Mouse (Mus musculus): ENCODE results near the gene Slc2a9.
A peak's percentile ranks its signal among the peaks of the same experiment; 100 is the strongest.

The Slc2a9 gene

GRCm38 (mm10) chr5:38372369-38372768 lies 130.6 kb downstream of the Slc2a9 start:
- DNase-seq (ENCODE audit: low spot score in 2 of 2): no peak

GRCm38 (mm10) chr5:38371308-38371707 lies 131.6 kb downstream of the Slc2a9 start:
- no peak for DNase-seq (ENCODE audit: low spot score in 2 of 2)

GRCm38 (mm10) chr5:38366650-38367470 lies 136.1 kb downstream of the Slc2a9 start:
- no peak for DNase-seq (ENCODE audit: low spot score in 2 of 2)

- no peak for DNase-seq (ENCODE audit: low spot score in 2 of 2)
These were observed 137.4 kb downstream of the Slc2a9 start for GRCm38 (mm10) chr5:38365521-38365920.

GRCm38 (mm10) chr5:38364396-38364795 lies 138.5 kb downstream of the Slc2a9 start:
- DNase-seq (ENCODE audit: low spot score in 2 of 2): peak in 1 of 2 experiments; percentile 32

- no peak for DNase-seq (ENCODE audit: low spot score in 2 of 2)
These were observed 143.2 kb downstream of the Slc2a9 start for GRCm38 (mm10) chr5:38359716-38360115.

GRCm38 (mm10) chr5:38356927-38357326 lies 146.0 kb downstream of the Slc2a9 start:
- DNase-seq (ENCODE audit: low spot score in 2 of 2): no peak

GRCm38 (mm10) chr5:38350351-38350929 lies 152.5 kb downstream of the Slc2a9 start:
- no peak for DNase-seq (ENCODE audit: low spot score in 2 of 2)

GRCm38 (mm10) chr5:38346646-38347432 lies 156.1 kb downstream of the Slc2a9 start:
- DNase-seq (ENCODE audit: low spot score in 2 of 2): no peak

GRCm38 (mm10) chr5:38343101-38343500 lies 159.8 kb downstream of the Slc2a9 start:
- no peak for DNase-seq (ENCODE audit: low spot score in 2 of 2)

GRCm38 (mm10) chr5:38334582-38334981 lies 168.4 kb downstream of the Slc2a9 start:
- DNase-seq (ENCODE audit: low spot score in 2 of 2): no peak

- no peak for DNase-seq (ENCODE audit: low spot score in 2 of 2)
These were observed 169.6 kb downstream of the Slc2a9 start for GRCm38 (mm10) chr5:38333381-38333780.

- no peak for DNase-seq (ENCODE audit: low spot score in 2 of 2)
These were observed 183.8 kb downstream of the Slc2a9 start, which contains the start of gene Drd5 for GRCm38 (mm10) chr5:38318966-38319786. TSS of gene Drd5 (plus strand) at chr5:38319367.

- DNase-seq (ENCODE audit: low spot score in 2 of 2): no peak
These were observed 193.1 kb downstream of the Slc2a9 start for GRCm38 (mm10) chr5:38309795-38310194.

GRCm38 (mm10) chr5:38308873-38309272 lies 194.1 kb downstream of the Slc2a9 start:
- peak in 1 of 2 experiments; percentile 44 for DNase-seq (ENCODE audit: low spot score in 2 of 2)

- peak; percentile 70 to 90 for DNase-seq (ENCODE audit: low spot score in 2 of 2)
These were observed 195.5 kb downstream of the Slc2a9 start for GRCm38 (mm10) chr5:38307255-38308101.

- DNase-seq (ENCODE audit: low spot score in 2 of 2): no peak
These were observed 197.7 kb downstream of the Slc2a9 start for GRCm38 (mm10) chr5:38305241-38305640.

GRCm38 (mm10) chr5:38302651-38303050 lies 200.3 kb downstream of the Slc2a9 start:
- no peak for DNase-seq (ENCODE audit: low spot score in 2 of 2)

- DNase-seq (ENCODE audit: low spot score in 2 of 2): no peak
These were observed 201.1 kb downstream of the Slc2a9 start for GRCm38 (mm10) chr5:38301761-38302411.
